Mouse (Mus musculus): ENCODE data around the gene Dcbld1. TPM values are rescaled to one million over a fixed set of nuclear protein-coding genes. Genes with fewer than 3 reads are reported as not detected.

Dcbld1 gene
- polyA plus RNA-seq, 1 experiment from 2014 or later: 8.8 TPM

GRCm38 (mm10) chr10:52368376-52368775, 135.0 kb downstream of the Dcbld1 start:
- Histone ChIP-seq H3K4me1 (ENCODE audit: control insufficient read depth, insufficient read depth, low read length) (no peaks in the 10 kb centered on the region), H3K4me2 (ENCODE audit: low read depth, low read length) (no peak overlapping the region), H3K4me3 (ENCODE audit: low read length) (no peak overlapping the region), H3K27me3 (ENCODE audit: control insufficient read depth, insufficient read depth, low read length) (no peaks in the 10 kb centered on the region), H3K27ac (ENCODE audit: low read length) (no peak overlapping the region), H3K9me3 (replicated peaks; ENCODE audit: control insufficient read depth, low read length) (no peaks in the 10 kb centered on the region), H3K36me3 (ENCODE audit: control insufficient read depth, insufficient read depth) (no peaks in the 10 kb centered on the region), H3K9ac (ENCODE audit: low read length) (no peak overlapping the region)
- WGBS: 69% methylated on average over 4 of the region's 4 CpGs
- ATAC-seq (replicated peaks; ENCODE audit: extremely low read depth, insufficient read depth, low FRiP score): no peak

Other genes starting within 250 kb of the Dcbld1 start
- gene Vgll2, start 211.1 kb upstream of the Dcbld1 start, polyA plus RNA-seq (2015; fragmentation: Nextera tagmentation; extraction: Ambion mirVana): 0.17 and 0.35 TPM in 2 replicates
- not detected in 2 replicates for gene Ros1, start 38.4 kb upstream of the Dcbld1 start, polyA plus RNA-seq (2015; fragmentation: Nextera tagmentation; extraction: Ambion mirVana)
- not detected in 2 replicates for gene Gm26741, start 125.1 kb downstream of the Dcbld1 start, polyA plus RNA-seq (2015; fragmentation: Nextera tagmentation; extraction: Ambion mirVana)
- gene Gopc, start 148.5 kb downstream of the Dcbld1 start, polyA plus RNA-seq (2015; fragmentation: Nextera tagmentation; extraction: Ambion mirVana): 13.7 and 14.3 TPM in 2 replicates
- gene Nepn, start 155.4 kb downstream of the Dcbld1 start, polyA plus RNA-seq (2015; fragmentation: Nextera tagmentation; extraction: Ambion mirVana): not detected in 2 replicates
- gene Nus1, start 183.9 kb downstream of the Dcbld1 start, polyA plus RNA-seq (2015; fragmentation: Nextera tagmentation; extraction: Ambion mirVana): 8.3 and 8.4 TPM in 2 replicates